Comparison of ENCODE assay signal across 9 mouse cellular contexts in genomic region chr13:54955695-54956471, GRCm38 (mm10). TPM values are rescaled to one million over a fixed set of nuclear protein-coding genes. Genes with fewer than 3 reads are reported as not detected.
A peak's percentile ranks its signal among the peaks of the same experiment; 100 is the strongest.
DNase-seq lines count a peak whose midpoint lies in the region; ATAC-seq and TF ChIP-seq lines count a peak whose summit lies in the region.
"Had no signal": no experiment of that assay in that cellular context is flagged by ENCODE, and none has a peak within 500 bp of the region (broad histone marks: within the 10 kb centered on the region; RNA-seq: fewer than 3 reads in every experiment).

No protein-coding gene starts in this region.

- no peaks in the 10 kb centered on the region for H3K36me3 ChIP-seq in forebrain, embryonic 14.5 days (ENCODE audit: control insufficient read depth, insufficient read depth, low read length)
- no peaks in the 10 kb centered on the region for H3K36me3 ChIP-seq in hindbrain, postnatal 0 days (ENCODE audit: insufficient read depth, low read length)
- H3K36me3 ChIP-seq in liver, embryonic 15.5 days (replicated peaks) = no peaks in the 10 kb centered on the region
- H3K36me3 ChIP-seq in neural tube, embryonic 11.5 days (ENCODE audit: control insufficient read depth, insufficient read depth, low read length) = no peaks in the 10 kb centered on the region

- no peak for TF ChIP-seq CTCF in hindbrain, postnatal 0 days (IDR thresholded peaks at IDR 0.05; ENCODE audit: low read depth)

- H3K9ac ChIP-seq in forebrain, embryonic 14.5 days (ENCODE audit: low read length) = peak overlapping the region; percentile 75
- H3K9ac ChIP-seq in hindbrain, postnatal 0 days (replicated peaks; ENCODE audit: low read length) = peak overlapping the region; percentile 63
- H3K9ac ChIP-seq in liver, embryonic 15.5 days = no peak overlapping the region
- H3K9ac ChIP-seq in neural tube, embryonic 11.5 days (ENCODE audit: low read length) = peak overlapping the region; percentile 66

- H3K4me1 ChIP-seq in forebrain, embryonic 14.5 days (ENCODE audit: control insufficient read depth, insufficient read depth, low read length) = peaks cover 11% of the 10 kb centered on the region
- peaks cover 21% of the 10 kb centered on the region for H3K4me1 ChIP-seq in hindbrain, postnatal 0 days (ENCODE audit: insufficient read depth, low read length)
- H3K4me1 ChIP-seq in liver, embryonic 15.5 days (replicated peaks) = peaks cover 2% of the 10 kb centered on the region; the same call in 1 of the 2 replicates
- H3K4me1 ChIP-seq in neural tube, embryonic 11.5 days (ENCODE audit: control insufficient read depth, insufficient read depth, low read length) = peaks cover 13% of the 10 kb centered on the region; the same call in 1 of the 2 replicates

- no peaks in the 10 kb centered on the region for H3K9me3 ChIP-seq in forebrain, embryonic 14.5 days (replicated peaks; ENCODE audit: control insufficient read depth, low read length)
- H3K9me3 ChIP-seq in hindbrain, postnatal 0 days (ENCODE audit: low read length) = no peaks in the 10 kb centered on the region
- no peaks in the 10 kb centered on the region for H3K9me3 ChIP-seq in liver, embryonic 15.5 days (replicated peaks)
- H3K9me3 ChIP-seq in neural tube, embryonic 11.5 days (ENCODE audit: control insufficient read depth, low read length) = no peaks in the 10 kb centered on the region

- peak overlapping the region; percentile 45 for H3K4me3 ChIP-seq in forebrain, embryonic 14.5 days (ENCODE audit: low read depth, low read length)
- H3K4me3 ChIP-seq in hindbrain, postnatal 0 days (ENCODE audit: low read length) = peak overlapping the region; percentile 47
- H3K4me3 ChIP-seq in liver, embryonic 15.5 days (replicated peaks) = peak overlapping the region; percentile 43
- H3K4me3 ChIP-seq in neural tube, embryonic 11.5 days (ENCODE audit: low read depth, low read length) = peak overlapping the region; percentile 43

- peak; percentile 29 for ATAC-seq in frontal cortex, adult (ENCODE audit: low TSS enrichment)
- peak; percentile 87 for ATAC-seq in forebrain, embryonic 14.5 days
- peak; percentile 68 for ATAC-seq in hindbrain, postnatal 0 days
- no peak for ATAC-seq in liver, embryonic 15.5 days (ENCODE audit: insufficient read depth)
- peak; percentile 76 for ATAC-seq in neural tube, embryonic 11.5 days (ENCODE audit: insufficient read depth, low FRiP score, low TSS enrichment)

- H3K27me3 ChIP-seq in forebrain, embryonic 14.5 days (replicated peaks; ENCODE audit: control insufficient read depth, insufficient read depth, low read length) = peaks cover 19% of the 10 kb centered on the region
- H3K27me3 ChIP-seq in hindbrain, postnatal 0 days (ENCODE audit: insufficient read depth, low read length) = peaks cover 2% of the 10 kb centered on the region; the same call in 1 of the 2 replicates
- H3K27me3 ChIP-seq in liver, embryonic 15.5 days = peaks cover 72% of the 10 kb centered on the region
- peaks cover 44% of the 10 kb centered on the region for H3K27me3 ChIP-seq in neural tube, embryonic 11.5 days (ENCODE audit: control insufficient read depth, insufficient read depth, low read length)

- no peak for DNase-seq in frontal cortex, postnatal 14 days (ENCODE audit: low spot score in 2 of 2)
- peak; percentile 58 for DNase-seq in adrenal gland, adult 2 months
- DNase-seq in forebrain, embryonic 14.5 days (ENCODE audit: low spot score) = peak; percentile 91
- DNase-seq in hindbrain, postnatal 0 days (ENCODE audit: low spot score) = peak; percentile 82
- peak; percentile 90 for DNase-seq in neural tube, embryonic 11.5 days (ENCODE audit: low spot score)
- DNase-seq in layer of hippocampus, adult 8-10 months (ENCODE audit: low spot score in 2 of 2) = no peak

- 1% methylated on average over 45 of the region's 61 CpGs for WGBS in forebrain, embryonic 14.5 days
- under 1% methylated on average over 58 of the region's 61 CpGs for WGBS in hindbrain, postnatal 0 days
- 1% methylated on average over 61 of the region's 61 CpGs for WGBS in liver, embryonic 15.5 days (ENCODE audit: insufficient replicate concordance)
- under 1% methylated on average over 52 of the region's 61 CpGs for WGBS in neural tube, embryonic 11.5 days

- peak overlapping the region; percentile 82 for H3K4me2 ChIP-seq in forebrain, embryonic 14.5 days (ENCODE audit: low read length)
- H3K4me2 ChIP-seq in hindbrain, postnatal 0 days (ENCODE audit: low read depth, low read length) = peak overlapping the region; percentile 89
- peak overlapping the region; percentile 68 for H3K4me2 ChIP-seq in liver, embryonic 15.5 days
- peak overlapping the region; percentile 78 for H3K4me2 ChIP-seq in neural tube, embryonic 11.5 days (ENCODE audit: low read depth)

- peak overlapping the region; percentile 70; the same call in 1 of the 2 replicates for H3K27ac ChIP-seq in forebrain, embryonic 14.5 days (ENCODE audit: low read depth, low read length)
- peak overlapping the region; percentile 76 for H3K27ac ChIP-seq in hindbrain, postnatal 0 days
- no peak overlapping the region for H3K27ac ChIP-seq in liver, embryonic 15.5 days (replicated peaks)
- H3K27ac ChIP-seq in neural tube, embryonic 11.5 days (ENCODE audit: low read depth, low read length) = peak overlapping the region; percentile 29; the same call in 1 of the 2 replicates

RNA-seq across cellular contexts. Expression of gene Unc5a, which starts 6.7 kb away (rescaled TPM):
- 1 to 10 TPM; 7.2 to 9.1 TPM for total RNA-seq in adrenal gland, adult 2 months (2021)
- 26.5 and 27.9 TPM in 2 replicates for polyA plus RNA-seq in adrenal gland, adult 2 months (2012; rRNA removed)
- polyA plus RNA-seq in forebrain, embryonic 14.5 days (2014; fragmentation: Nextera tagmentation; extraction: Ambion mirVana) = 12.3 and 16.2 TPM in 2 replicates
- total RNA-seq in hindbrain, postnatal 0 days (2014; rRNA removed) = 49.9 and 53.0 TPM in 2 replicates
- polyA plus RNA-seq in hindbrain, postnatal 0 days (2015; fragmentation: Nextera tagmentation; extraction: Ambion mirVana) = 10.5 and 11.7 TPM in 2 replicates
- polyA plus RNA-seq in liver, embryonic 15.5 days (2015; fragmentation: Nextera tagmentation; extraction: Ambion mirVana) = 0.51 and 0.69 TPM in 2 replicates
- polyA plus RNA-seq in neural tube, embryonic 11.5 days (2014; fragmentation: Nextera tagmentation; extraction: Ambion mirVana) = 6.7 and 7.5 TPM in 2 replicates
- 100 to 1,000 TPM; 127 to 154 (median 141) TPM for total RNA-seq in layer of hippocampus, adult 8-10 months (2022)
- total RNA-seq: MEL had no signal

Comparison
In these comparisons a context has a peak if more than half of its experiments do, and no peak if none do; other contexts are left out.
1. DNase-seq: peak in adrenal gland, adult 2 months (single experiment), forebrain, embryonic 14.5 days (single experiment), hindbrain, postnatal 0 days (single experiment) and neural tube, embryonic 11.5 days (single experiment); none in frontal cortex, postnatal 14 days (0 of 2) and layer of hippocampus, adult 8-10 months (0 of 2).
2. Peak in every context shown above with its lines, with median percentiles within 50 percentile points of each other: H3K4me2 ChIP-seq and H3K4me3 ChIP-seq.